Mouse (Mus musculus): ENCODE measurements around the gene Serpinc1. TPM values are rescaled to one million over a fixed set of nuclear protein-coding genes. Genes with fewer than 3 reads are reported as not detected.

Serpinc1 gene
- polyA plus RNA-seq, 1 experiment = 3.3 TPM

- Histone ChIP-seq H3K4me3 (ENCODE audit: insufficient read depth, low read depth, low read length) (no peak overlapping the region), H3K27me3 (replicated peaks; ENCODE audit: control insufficient read depth, insufficient read depth, low read length) (no peaks in the 10 kb centered on the region), H3K4me1 (ENCODE audit: control insufficient read depth, insufficient read depth, low read length) (peaks cover 2% of the 10 kb centered on the region), H3K27ac (ENCODE audit: insufficient read depth, low read depth, low read length) (no peak overlapping the region), H3K36me3 (ENCODE audit: control insufficient read depth, insufficient read depth, low read length) (peaks cover 9% of the 10 kb centered on the region)
- no peak for DNase-seq
- 91% methylated on average over 7 of the region's 7 CpGs for WGBS
- TF ChIP-seq POLR2A (IDR thresholded peaks at IDR 0.05; ENCODE audit: low read depth, low read length) (no peak), CTCF (conservative IDR thresholded peaks at IDR 0.05; ENCODE audit: insufficient read depth, insufficient read length, low read depth, low read length) (no peak)
These were observed 63.1 kb downstream of the Serpinc1 start for GRCm38 (mm10) chr1:161041261-161042020.

- no peak overlapping the region for H3K27ac ChIP-seq (ENCODE audit: insufficient read depth, low read depth, low read length)
- no peak for DNase-seq
- no peaks in the 10 kb centered on the region for H3K4me1 ChIP-seq (ENCODE audit: control insufficient read depth, insufficient read depth, low read length)
- TF ChIP-seq CTCF (conservative IDR thresholded peaks at IDR 0.05; ENCODE audit: insufficient read depth, insufficient read length, low read depth, low read length) = no peak
- TF ChIP-seq POLR2A (IDR thresholded peaks at IDR 0.05; ENCODE audit: low read depth, low read length) = no peak
- H3K27me3 ChIP-seq (replicated peaks; ENCODE audit: control insufficient read depth, insufficient read depth, low read length) = no peaks in the 10 kb centered on the region
- WGBS = 87% methylated on average over 3 of the region's 3 CpGs
- no peaks in the 10 kb centered on the region; the same call in none of the 2 replicates for H3K36me3 ChIP-seq (ENCODE audit: control insufficient read depth, insufficient read depth, low read length)
- H3K4me3 ChIP-seq (ENCODE audit: insufficient read depth, low read depth, low read length) = no peak overlapping the region
These were observed 68.6 kb downstream of the Serpinc1 start for GRCm38 (mm10) chr1:161046972-161047371.

Other genes starting within 250 kb of the Serpinc1 start
- 8.8 and 12.9 TPM in 2 replicates for gene Rabgap1l, start 185.4 kb upstream of the Serpinc1 start, polyA plus RNA-seq (2012; rRNA removed)
- gene Rc3h1, start 72.2 kb upstream of the Serpinc1 start, polyA plus RNA-seq (2012; rRNA removed) = 13.5 and 14.9 TPM in 2 replicates
- gene Zbtb37, start 56.3 kb downstream of the Serpinc1 start, polyA plus RNA-seq (2012; rRNA removed) = 1.7 and 1.8 TPM in 2 replicates
- gene Dars2, start 92.1 kb downstream of the Serpinc1 start, polyA plus RNA-seq (2012; rRNA removed) = 17.9 and 19.1 TPM in 2 replicates
- 1.2 and 1.6 TPM in 2 replicates for gene Cenpl, start 92.1 kb downstream of the Serpinc1 start, polyA plus RNA-seq (2012; rRNA removed)
- gene Klhl20, start 152.9 kb downstream of the Serpinc1 start, polyA plus RNA-seq (2012; rRNA removed) = 7.2 and 7.9 TPM in 2 replicates
- 1.2 and 1.5 TPM in 2 replicates for gene Ankrd45, start 164.1 kb downstream of the Serpinc1 start, polyA plus RNA-seq (2012; rRNA removed)
- gene Tex50, start 180.7 kb downstream of the Serpinc1 start, polyA plus RNA-seq (2012; rRNA removed) = not detected in 2 replicates